Mouse (Mus musculus) lung, postnatal 4 days (tissue): ENCODE data around the gene Cers6.

Experiments used
- DNase-seq, 2 experiments: peaks; one replicate each; pipeline ENCODE4 v3.0.0; 2021

Gene Cers6

GRCm38 (mm10) chr2:68884573-68884972 lies 23.3 kb downstream of the Cers6 start:
- no peak for DNase-seq

GRCm38 (mm10) chr2:68885206-68885605 lies 24.0 kb downstream of the Cers6 start:
- no peak for DNase-seq

- peak; percentile 30 to 34 for DNase-seq
Observed at GRCm38 (mm10) chr2:68885766-68886496, 24.7 kb downstream of the Cers6 start.

GRCm38 (mm10) chr2:68886661-68887060 lies 25.4 kb downstream of the Cers6 start:
- DNase-seq, result no peak

GRCm38 (mm10) chr2:68888094-68888705 lies 27.0 kb downstream of the Cers6 start:
- DNase-seq, result peak in 1 of 2 experiments; percentile 51

- DNase-seq, result no peak
Observed at GRCm38 (mm10) chr2:68889661-68890170, 28.5 kb downstream of the Cers6 start.

GRCm38 (mm10) chr2:68892476-68892875 lies 31.2 kb downstream of the Cers6 start:
- DNase-seq, result no peak

- no peak for DNase-seq
Observed at GRCm38 (mm10) chr2:68895044-68895764, 34.0 kb downstream of the Cers6 start.

GRCm38 (mm10) chr2:68896196-68896595 lies 35.0 kb downstream of the Cers6 start:
- no peak for DNase-seq

- no peak for DNase-seq
Observed at GRCm38 (mm10) chr2:68899770-68900521, 38.7 kb downstream of the Cers6 start.

GRCm38 (mm10) chr2:68900640-68901378 lies 39.6 kb downstream of the Cers6 start:
- no peak for DNase-seq

- DNase-seq, result no peak
Observed at GRCm38 (mm10) chr2:68901708-68902107, 40.5 kb downstream of the Cers6 start.

- DNase-seq, result no peak
Observed at GRCm38 (mm10) chr2:68902546-68902945, 41.3 kb downstream of the Cers6 start.

GRCm38 (mm10) chr2:68906921-68907320 lies 45.7 kb downstream of the Cers6 start:
- DNase-seq, result no peak

GRCm38 (mm10) chr2:68907721-68908463 lies 46.7 kb downstream of the Cers6 start:
- DNase-seq, result peak in 1 of 2 experiments; percentile 21

- DNase-seq, result no peak
Observed at GRCm38 (mm10) chr2:68910727-68911126, 49.5 kb downstream of the Cers6 start.

- no peak for DNase-seq
Observed at GRCm38 (mm10) chr2:68911587-68912483, 50.6 kb downstream of the Cers6 start.

- no peak for DNase-seq
Observed at GRCm38 (mm10) chr2:68915742-68916141, 54.5 kb downstream of the Cers6 start.

- DNase-seq, result no peak
Observed at GRCm38 (mm10) chr2:68916299-68916698, 55.1 kb downstream of the Cers6 start.

- no peak for DNase-seq
Observed at GRCm38 (mm10) chr2:68917010-68917409, 55.8 kb downstream of the Cers6 start.
